Mouse (Mus musculus): ENCODE data around the gene Ciao2b.

- no peak for TF ChIP-seq USF1 (IDR thresholded peaks at IDR 0.05; ENCODE audit: low read depth)
- no peak for TF ChIP-seq CEBPB (IDR thresholded peaks at IDR 0.05; ENCODE audit: low read depth)
Observed at GRCm38 (mm10) chr8:104611613-104612012, 30.2 kb downstream of the Ciao2b start.
